Mouse (Mus musculus) MEL (cell line): Measurements from ENCODE around the gene Fkbp15.

Experiments
- EP300 ChIP-seq, 2 experiments: IDR thresholded peaks; 2 replicates each; pipeline ENCODE4 v1.6.1; 2011; ENCODE audit warnings: improper control_type of control experiment in 2 of 2, low read length in 2 of 2, low read depth in 1 of 2, mild to moderate bottlenecking in 1 of 2
- POLR2A ChIP-seq, 2 experiments: IDR thresholded peaks; 2 replicates each; pipeline ENCODE4 v1.6.1; 2011 to 2012; ENCODE audit warnings: low read length in 2 of 2, mild to moderate bottlenecking in 2 of 2, control low read depth in 1 of 2, improper control_type of control experiment in 1 of 2, low read depth in 1 of 2, moderate library complexity in 1 of 2; ENCODE audit not compliant: control insufficient read depth in 1 of 2, insufficient read depth in 1 of 2, poor library complexity in 1 of 2
- POLR2AphosphoS5 ChIP-seq: IDR thresholded peaks from 2 replicates; pipeline ENCODE4 v1.6.1; 2012; ENCODE audit warnings: low read depth, borderline replicate concordance, mild to moderate bottlenecking, inconsistent platforms, low read length, moderate library complexity, mixed read lengths
- UBTF ChIP-seq: IDR thresholded peaks from 2 replicates; pipeline ENCODE4 v1.6.1; 2012; ENCODE audit warnings: low read depth, mild to moderate bottlenecking, inconsistent platforms, low read length, improper control_type of control experiment, moderate library complexity, borderline replicate concordance; ENCODE audit not compliant: insufficient read depth

GRCm38 (mm10) chr4:62383207-62383606 lies 22.9 kb upstream of the Fkbp15 start:
- no peak for TF ChIP-seq POLR2A (IDR thresholded peaks at IDR 0.05; ENCODE audit: control insufficient read depth in 1 of 2, insufficient read depth in 1 of 2, low read depth in 1 of 2, low read length in 2 of 2, poor library complexity in 1 of 2)
- TF ChIP-seq EP300 (IDR thresholded peaks at IDR 0.05; ENCODE audit: low read depth in 1 of 2, low read length in 2 of 2) = peak; percentile 75 to 81
- TF ChIP-seq UBTF = no peak
- TF ChIP-seq POLR2AphosphoS5 = no peak
